Mouse (Mus musculus) MEL (cell line): ENCODE measurements around the gene Sprr1b.

ENCODE experiments used
- BHLHE40 ChIP-seq: IDR thresholded peaks from 2 replicates; pipeline ENCODE4 v1.6.1; 2012; ENCODE audit warnings: low read depth, mild to moderate bottlenecking, inconsistent platforms, low read length, improper control_type of control experiment, borderline replicate concordance
- CHD1 ChIP-seq: IDR thresholded peaks from 2 replicates; pipeline ENCODE4 v1.6.1; 2012; ENCODE audit warnings: low read depth, mild to moderate bottlenecking, inconsistent platforms, low read length, improper control_type of control experiment
- CTCF ChIP-seq, 3 experiments: IDR thresholded peaks in 2 of 3; conservative IDR thresholded peaks in 1 of 3; 2 replicates each; pipeline ENCODE4 v1.5.1; 2011 to 2012; ENCODE audit warnings: low read length in 3 of 3, low read depth in 2 of 3, mild to moderate bottlenecking in 2 of 3, improper control_type of control experiment in 1 of 3, inconsistent platforms in 1 of 3, mixed read lengths in 1 of 3, moderate library complexity in 1 of 3; ENCODE audit not compliant: control insufficient read depth in 1 of 3, insufficient read depth in 1 of 3, poor library complexity in 1 of 3, severe bottlenecking in 1 of 3
- EP300 ChIP-seq, 2 experiments: IDR thresholded peaks; 2 replicates each; pipeline ENCODE4 v1.6.1; 2011; ENCODE audit warnings: improper control_type of control experiment in 2 of 2, low read length in 2 of 2, low read depth in 1 of 2, mild to moderate bottlenecking in 1 of 2
- MAFK ChIP-seq: IDR thresholded peaks from 2 replicates; pipeline ENCODE4 v1.6.1; 2011; ENCODE audit warnings: low read depth, mild to moderate bottlenecking, low read length, improper control_type of control experiment, borderline replicate concordance
- MAX ChIP-seq: IDR thresholded peaks from 2 replicates; pipeline ENCODE4 v1.6.1; 2011; ENCODE audit warnings: low read length, improper control_type of control experiment
- MAZ ChIP-seq: IDR thresholded peaks from 2 replicates; pipeline ENCODE4 v1.6.1; 2012; ENCODE audit warnings: low read depth, mild to moderate bottlenecking, inconsistent platforms, low read length, improper control_type of control experiment
- NRF1 ChIP-seq: IDR thresholded peaks from 2 replicates; pipeline ENCODE4 v1.6.1; 2014; ENCODE audit warnings: low read depth, mild to moderate bottlenecking, inconsistent platforms, low read length, improper control_type of control experiment, moderate library complexity; ENCODE audit not compliant: poor library complexity, insufficient read depth, severe bottlenecking
- POLR2A ChIP-seq, 2 experiments: IDR thresholded peaks; 2 replicates each; pipeline ENCODE4 v1.6.1; 2011 to 2012; ENCODE audit warnings: low read length in 2 of 2, mild to moderate bottlenecking in 2 of 2, control low read depth in 1 of 2, improper control_type of control experiment in 1 of 2, low read depth in 1 of 2, moderate library complexity in 1 of 2; ENCODE audit not compliant: control insufficient read depth in 1 of 2, insufficient read depth in 1 of 2, poor library complexity in 1 of 2
- RAD21 ChIP-seq: IDR thresholded peaks from 2 replicates; pipeline ENCODE4 v1.6.1; 2011; ENCODE audit warnings: mild to moderate bottlenecking, low read depth, low read length, improper control_type of control experiment
- ZKSCAN1 ChIP-seq: IDR thresholded peaks from 2 replicates; pipeline ENCODE4 v1.6.1; 2012; ENCODE audit warnings: low read depth, mild to moderate bottlenecking, inconsistent platforms, low read length, improper control_type of control experiment, moderate library complexity
- ZNF384 ChIP-seq: IDR thresholded peaks from 2 replicates; pipeline ENCODE4 v1.6.1; 2012; ENCODE audit warnings: low read depth, mild to moderate bottlenecking, inconsistent platforms, low read length, improper control_type of control experiment

- no peak for TF ChIP-seq MAZ
- no peak for TF ChIP-seq NRF1
- TF ChIP-seq POLR2A (IDR thresholded peaks at IDR 0.05; ENCODE audit: control insufficient read depth in 1 of 2, insufficient read depth in 1 of 2, low read depth in 1 of 2, low read length in 2 of 2, poor library complexity in 1 of 2) = no peak
- no peak for TF ChIP-seq CTCF (IDR thresholded peaks at IDR 0.05 in 2 of 3, conservative IDR thresholded peaks at IDR 0.05 in 1 of 3; ENCODE audit: control insufficient read depth in 1 of 3, insufficient read depth in 1 of 3, low read depth in 2 of 3, low read length in 3 of 3, poor library complexity in 1 of 3, severe bottlenecking in 1 of 3)
- no peak for TF ChIP-seq MAX
- TF ChIP-seq BHLHE40 = no peak
- TF ChIP-seq ZKSCAN1 = no peak
- TF ChIP-seq ZNF384 = no peak
- no peak for TF ChIP-seq CHD1
- no peak for TF ChIP-seq EP300 (IDR thresholded peaks at IDR 0.05; ENCODE audit: low read depth in 1 of 2, low read length in 2 of 2)
- TF ChIP-seq RAD21 = no peak
- no peak for TF ChIP-seq MAFK
Measured at GRCm38 (mm10) chr3:92455151-92455550, 16.6 kb upstream of the Sprr1b start.
